Mouse (Mus musculus) WW6 (cell line): ENCODE measurements around the gene Ncmap.

Experiments
- DNase-seq: peaks from one replicate; pipeline ENCODE4 v3.0.0-alpha.2; 2013; ENCODE audit warnings: low read depth, low spot score

Gene Ncmap

GRCm38 (mm10) chr4:135397991-135398390, at the start of gene Ncmap:
Ncmap (minus strand) TSS chr4:135398227.
- DNase-seq = no peak

GRCm38 (mm10) chr4:135442473-135442872, 44.4 kb upstream of the Ncmap start:
- no peak for DNase-seq

DNA sequence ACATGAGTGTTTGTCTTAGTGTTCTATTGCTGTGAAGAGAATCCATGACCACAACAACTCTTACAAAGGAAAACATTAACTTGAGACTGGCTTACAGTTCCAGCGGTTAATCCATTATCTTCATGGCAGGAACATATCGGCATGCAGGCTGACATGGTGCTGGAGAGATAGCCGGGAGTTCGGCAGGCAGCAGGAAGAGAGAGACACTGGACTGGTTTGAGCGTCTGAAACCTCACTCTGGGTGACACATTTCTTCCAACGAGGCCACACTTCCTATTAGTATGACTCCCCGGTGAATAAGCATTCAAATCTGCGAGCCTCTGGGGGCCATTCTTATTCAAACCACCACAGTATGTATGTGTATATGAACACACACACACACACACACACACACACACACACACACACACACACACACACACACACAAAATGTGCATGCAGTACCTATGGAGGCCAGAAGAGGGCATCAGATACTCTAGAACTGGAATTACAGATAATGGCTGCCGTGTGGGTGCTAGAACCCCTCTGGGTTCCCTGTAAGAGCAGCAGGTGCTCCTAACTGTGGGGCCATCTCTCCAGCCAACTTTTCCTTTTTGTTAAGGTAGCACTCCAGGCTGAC, 42.0 kb upstream of the Ncmap start:
- DNase-seq = no peak

DNA sequence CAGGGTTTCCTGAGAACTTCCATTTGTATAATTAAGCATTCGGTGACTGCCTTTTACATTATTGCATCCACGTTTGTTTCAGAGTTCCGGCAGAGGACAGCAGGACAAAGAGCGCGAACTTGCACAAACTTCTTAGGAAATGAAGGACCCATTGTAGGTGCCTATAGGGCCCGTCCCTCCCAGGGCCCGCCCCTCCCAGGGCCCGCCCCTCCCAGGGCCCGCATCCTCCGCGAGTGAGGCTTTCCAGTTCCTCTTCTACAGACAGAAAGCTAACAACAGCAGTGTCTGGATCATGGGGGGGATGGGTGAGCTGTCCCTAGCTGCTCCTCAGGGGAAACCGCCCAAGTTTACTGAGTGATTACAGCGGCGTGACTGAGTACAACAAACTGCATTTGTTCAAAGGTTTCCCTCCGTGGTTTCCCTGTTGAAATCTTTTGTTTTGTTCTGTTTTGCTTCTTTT, 41.2 kb upstream of the Ncmap start:
- DNase-seq = no peak

DNA sequence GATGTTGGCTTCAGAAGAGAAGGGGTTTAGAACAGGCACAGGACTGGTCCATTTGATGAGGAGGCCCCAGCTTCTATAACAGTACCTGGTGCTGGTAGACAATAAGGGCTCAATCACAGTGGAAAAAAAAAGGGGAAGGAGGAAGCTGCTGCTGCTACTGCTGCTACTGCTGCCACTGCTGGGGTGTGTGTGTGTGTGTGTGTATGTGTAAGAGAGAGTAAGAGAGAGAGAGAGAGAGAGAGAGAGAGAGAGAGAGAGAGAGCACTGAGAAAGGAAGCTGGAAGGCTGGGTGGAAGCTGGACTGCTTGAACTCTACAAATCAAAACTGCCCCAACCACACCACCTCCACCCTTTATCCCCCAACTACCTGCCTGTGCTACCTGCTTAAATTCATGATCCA, 39.9 kb upstream of the Ncmap start:
- DNase-seq = no peak

- DNase-seq = no peak
These were observed 38.3 kb upstream of the Ncmap start for GRCm38 (mm10) chr4:135436291-135436690.

GRCm38 (mm10) chr4:135434395-135434789, 36.4 kb upstream of the Ncmap start:
- no peak for DNase-seq

DNA sequence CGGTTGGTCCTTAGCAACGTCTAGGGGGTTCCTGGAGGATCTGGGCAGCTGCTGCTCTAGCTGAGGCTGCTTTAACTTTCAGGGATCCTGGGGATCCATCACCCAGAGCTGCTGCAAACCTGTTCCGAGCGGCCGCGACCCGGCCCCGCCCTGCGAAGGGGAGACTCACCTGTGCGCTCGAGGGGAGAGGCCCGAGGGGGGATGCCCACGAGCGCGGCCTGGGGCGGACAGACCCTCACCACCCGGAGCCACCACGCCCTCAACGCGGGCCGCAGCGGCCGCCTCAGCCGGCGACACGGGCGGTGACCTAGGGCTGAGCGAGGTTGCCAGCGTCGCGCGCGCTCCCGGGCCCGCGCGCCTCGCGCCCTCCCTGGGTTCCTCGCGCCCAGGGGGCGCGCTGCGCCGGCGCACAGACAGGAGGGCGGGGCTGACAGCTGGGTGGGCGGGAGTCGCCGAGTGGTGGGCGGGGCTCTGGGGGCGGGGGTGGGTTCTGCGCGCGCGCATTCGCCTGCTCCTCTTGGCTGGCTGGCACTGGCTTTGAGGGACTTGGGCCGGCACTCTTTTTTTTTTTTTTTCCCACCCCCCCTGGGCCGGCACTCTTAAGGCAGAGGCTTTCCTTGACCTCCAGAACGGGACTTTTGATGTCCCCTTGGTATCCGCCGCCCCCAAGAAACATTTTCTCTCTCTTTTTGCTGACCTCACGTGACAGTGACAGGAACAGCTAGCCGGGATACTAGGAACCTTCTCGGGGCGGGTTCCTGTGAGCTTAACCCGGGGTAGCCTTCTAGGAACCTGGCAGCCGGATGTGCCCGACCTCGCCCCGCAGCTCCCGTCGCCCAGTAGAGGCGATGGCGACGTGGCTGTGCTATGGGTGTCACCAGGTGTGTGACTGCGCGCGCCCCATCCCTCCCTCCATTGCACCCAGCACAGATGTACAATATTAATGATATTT, 35.7 kb upstream of the Ncmap start, which contains the start of gene Rcan3:
Rcan3 (minus strand) TSS at position 411 of the 952 bp plus-strand sequence.
- DNase-seq = no peak

DNA sequence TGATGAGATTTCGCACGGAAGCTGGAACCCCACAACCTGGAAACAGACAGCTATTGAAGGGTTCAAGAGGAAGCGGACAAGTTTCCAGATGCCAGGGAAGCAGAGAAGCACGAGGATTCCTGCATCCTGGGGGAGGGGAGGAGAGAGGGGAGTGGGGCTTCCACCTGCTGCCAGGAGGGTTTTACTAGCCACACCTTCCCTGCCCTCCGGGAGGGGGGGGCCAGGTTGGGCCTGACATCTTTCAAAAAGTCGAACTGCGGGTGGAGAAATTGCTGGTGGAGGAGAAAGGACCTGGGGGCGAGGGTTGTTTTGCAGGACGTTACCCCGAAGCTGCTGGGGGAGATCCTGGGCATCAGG, 35.0 kb upstream of the Ncmap start:
- no peak for DNase-seq

DNA sequence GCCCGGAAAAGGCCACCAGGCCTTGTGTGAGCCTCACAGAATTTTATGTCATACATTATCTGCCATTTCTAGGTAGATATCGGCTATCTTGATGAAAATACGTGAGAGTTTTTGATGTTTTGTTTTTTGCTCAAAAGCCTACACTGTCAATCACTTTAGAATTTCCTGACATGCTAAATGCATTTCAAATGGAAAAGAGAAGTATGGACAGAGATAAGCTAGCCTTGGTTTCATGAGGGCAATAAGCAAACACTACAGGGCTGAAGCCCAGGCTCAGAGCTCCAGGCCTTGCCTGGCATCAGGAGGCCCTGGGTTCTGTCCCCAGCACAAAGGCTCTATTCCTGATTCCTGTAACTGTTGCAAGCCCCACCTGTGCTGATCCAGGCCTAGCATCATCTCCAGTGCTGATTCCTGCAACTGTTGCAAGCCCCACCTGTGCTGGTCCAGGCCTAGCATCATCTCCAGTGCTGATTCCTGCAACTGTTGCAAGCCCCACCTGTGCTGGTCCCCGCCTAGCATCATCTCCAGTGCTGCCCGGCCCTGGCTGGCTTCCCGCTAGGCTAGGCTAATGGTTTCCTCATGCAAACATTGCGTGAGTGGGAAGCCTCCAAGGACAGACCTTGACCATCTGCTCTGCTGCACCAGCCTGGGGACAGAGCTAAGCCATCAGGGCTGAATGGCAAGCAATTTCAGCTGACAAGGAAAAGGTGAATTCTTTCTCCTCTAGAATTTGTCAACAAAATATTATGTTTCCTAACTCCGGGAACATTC, 32.1 kb upstream of the Ncmap start:
- DNase-seq = no peak

DNA sequence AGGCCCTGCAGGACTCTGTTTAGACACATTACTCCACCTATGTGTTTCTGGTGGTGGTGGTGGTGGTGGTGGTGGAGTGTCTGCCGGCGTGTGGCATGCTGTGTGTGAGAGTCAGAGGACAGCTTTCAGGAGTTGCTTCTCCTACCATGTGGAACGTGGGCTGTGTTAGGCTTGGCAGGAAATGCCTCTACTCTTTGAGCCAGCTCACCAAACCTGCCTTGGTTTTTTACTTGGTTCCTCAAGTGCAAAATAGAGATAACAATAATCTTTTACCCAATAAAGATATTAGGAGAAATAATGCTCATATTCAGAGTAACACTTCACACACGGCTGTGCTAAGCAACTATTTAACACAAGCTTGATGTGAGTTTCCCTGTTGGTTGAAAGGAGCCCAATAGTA, 31.4 kb upstream of the Ncmap start:
- no peak for DNase-seq

GRCm38 (mm10) chr4:135426587-135426986, 28.6 kb upstream of the Ncmap start:
- no peak for DNase-seq

DNA sequence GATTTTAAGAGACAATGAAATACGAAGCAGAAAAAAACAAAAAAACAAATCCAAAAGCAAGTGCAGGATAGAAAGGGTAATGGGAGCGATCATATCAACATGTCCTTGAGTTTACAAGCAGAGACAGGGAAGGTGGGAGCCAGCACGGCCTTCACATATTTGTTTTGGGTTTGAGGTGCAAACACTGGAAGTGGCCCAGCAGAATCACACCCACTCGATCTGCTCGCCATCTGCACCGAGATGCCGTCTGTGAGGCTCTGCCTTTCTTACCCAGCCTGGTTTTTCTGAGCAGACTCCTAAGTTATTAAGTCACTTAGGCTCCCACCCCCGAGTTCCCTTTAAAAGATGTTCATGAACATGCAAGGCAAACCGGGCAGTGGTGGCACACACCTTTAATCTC, 27.6 kb upstream of the Ncmap start:
- DNase-seq = no peak

DNA sequence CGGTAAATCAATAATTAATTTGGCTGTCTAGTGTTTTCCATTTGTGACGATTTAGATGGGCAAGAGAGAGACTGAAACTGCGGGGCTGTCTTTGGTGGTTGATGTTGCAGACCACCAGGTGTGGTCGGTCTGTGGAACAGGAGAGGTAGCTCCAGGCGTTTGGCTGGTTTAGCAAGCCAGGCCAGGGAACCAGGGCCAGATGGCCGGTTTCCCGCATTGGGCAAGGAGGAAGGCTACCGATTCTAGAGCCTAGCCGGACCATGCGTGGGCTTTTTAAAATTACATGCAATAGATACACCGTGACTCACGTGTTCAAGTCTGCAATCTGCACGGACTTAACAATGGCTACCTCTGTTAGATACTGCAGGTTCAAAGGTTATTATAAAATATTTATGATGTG, 22.9 kb upstream of the Ncmap start:
- no peak for DNase-seq

- no peak for DNase-seq
These were observed 22.4 kb upstream of the Ncmap start for GRCm38 (mm10) chr4:135420416-135420815.

- DNase-seq = no peak
These were observed 22.0 kb upstream of the Ncmap start for GRCm38 (mm10) chr4:135419996-135420395.

- no peak for DNase-seq
These were observed 18.3 kb upstream of the Ncmap start for GRCm38 (mm10) chr4:135416367-135416766.

GRCm38 (mm10) chr4:135413491-135413890, 15.5 kb upstream of the Ncmap start:
- DNase-seq = no peak

DNA sequence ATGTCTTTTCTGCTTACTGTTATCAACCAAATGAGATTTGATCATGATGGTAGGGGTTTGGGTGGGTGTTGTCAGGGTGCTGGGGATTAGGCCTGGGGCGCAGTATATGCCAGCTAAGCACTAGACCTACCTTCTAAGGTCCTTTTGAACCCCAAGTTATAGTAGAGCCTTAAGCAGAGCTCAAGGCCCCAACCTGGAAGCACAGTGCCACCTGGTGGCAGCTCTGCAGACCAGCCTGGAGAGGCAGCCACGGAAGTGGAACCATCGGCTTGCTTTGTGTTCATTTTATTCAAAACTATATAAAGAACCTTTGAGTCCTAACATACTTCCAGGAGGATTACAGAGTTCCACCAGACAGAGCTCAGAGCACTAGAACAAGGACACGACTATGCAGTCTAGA, 13.6 kb upstream of the Ncmap start:
- DNase-seq = no peak

- no peak for DNase-seq
These were observed 8.2 kb upstream of the Ncmap start for GRCm38 (mm10) chr4:135406180-135406579.

- no peak for DNase-seq
These were observed 6.9 kb upstream of the Ncmap start for GRCm38 (mm10) chr4:135404916-135405315.

GRCm38 (mm10) chr4:135404048-135404447, 6.0 kb upstream of the Ncmap start:
- DNase-seq = no peak
